Mouse (Mus musculus) hematopoietic multipotent progenitor cell, adult 10-12 weeks (in vitro differentiated cells): ENCODE data around the gene Olfr1331. TPM values are rescaled to one million over a fixed set of nuclear protein-coding genes. Genes with fewer than 3 reads are reported as not detected.

Experiments
- polyA plus RNA-seq: library from polyadenylated mRNA; stranded (reverse); fragments of >175 nt; gene quantifications from 2 replicates; pipeline ENCODE4 v1.2.3, GENCODE M21; 2012; ENCODE audit warnings: low replicate concordance

Olfr1331 gene
- not detected in 2 replicates for polyA plus RNA-seq

DNA sequence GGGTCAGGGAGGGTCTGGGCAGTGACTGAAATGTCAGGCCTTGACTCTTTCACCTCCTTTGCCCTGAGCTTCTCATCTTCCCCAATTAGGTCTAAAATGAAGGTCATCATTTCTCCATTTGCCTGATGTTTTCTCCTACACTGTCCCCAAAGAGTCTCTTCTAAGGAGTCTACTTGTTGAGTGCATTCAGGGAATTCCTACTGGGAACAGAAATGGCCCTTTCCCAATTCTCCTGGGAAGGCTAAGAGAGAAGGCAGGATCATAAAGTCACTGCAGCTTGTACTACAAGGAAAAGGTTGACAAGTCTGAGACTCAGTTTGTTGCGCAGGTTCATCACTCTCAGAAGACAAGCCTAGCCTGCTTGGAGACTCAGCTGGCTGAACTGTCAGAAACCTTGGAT lies at the start of gene Olfr1331:
Gene Olfr1331 (plus strand): TSS at position 301 of the 400 bp plus-strand sequence.

DNA sequence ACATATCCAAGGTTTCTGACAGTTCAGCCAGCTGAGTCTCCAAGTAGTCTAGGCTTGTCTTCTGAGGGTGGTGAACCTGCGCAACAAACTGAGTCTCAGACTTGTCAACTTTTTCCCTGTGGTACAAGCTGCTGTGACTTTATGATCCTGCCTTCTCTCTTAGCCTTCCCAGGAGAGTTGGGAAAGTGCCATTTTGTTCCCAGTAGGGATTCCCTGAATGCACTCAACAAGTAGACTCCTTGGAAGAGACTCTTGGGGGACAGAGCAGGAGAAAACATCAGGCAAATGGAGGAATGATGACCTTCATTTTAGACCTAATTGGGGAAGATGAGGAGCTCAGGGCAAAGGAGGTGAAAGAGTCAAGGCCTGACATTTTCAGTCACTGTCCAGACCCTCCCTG lies 28.3 kb upstream of the Olfr1331 start, which contains the start of gene Olfr1333:
Gene Olfr1333 (minus strand): TSS at position 101 of the 400 bp plus-strand sequence.

DNA sequence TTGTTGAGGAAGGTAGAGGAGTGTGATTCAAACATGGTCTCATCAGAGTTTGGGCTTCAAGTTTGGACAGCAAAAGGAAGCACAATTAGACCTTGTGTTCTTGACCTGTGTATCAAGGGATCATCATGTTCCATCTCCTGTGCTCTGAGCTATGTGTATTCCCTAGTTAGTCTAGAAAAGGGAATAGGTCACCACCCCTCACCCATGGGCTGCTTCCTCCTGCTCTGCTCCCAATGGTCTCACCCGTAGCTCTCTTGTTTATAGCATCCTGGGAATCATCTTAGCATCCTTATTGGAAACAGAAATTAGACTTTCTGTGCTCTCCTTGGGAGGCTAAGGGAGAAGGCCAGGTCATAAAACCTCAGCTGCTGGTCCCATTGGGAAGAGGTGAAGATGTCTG lies 23.8 kb downstream of the Olfr1331 start, which contains the start of gene Olfr1330:
Gene Olfr1330 (plus strand): TSS at position 301 of the 400 bp plus-strand sequence.

DNA sequence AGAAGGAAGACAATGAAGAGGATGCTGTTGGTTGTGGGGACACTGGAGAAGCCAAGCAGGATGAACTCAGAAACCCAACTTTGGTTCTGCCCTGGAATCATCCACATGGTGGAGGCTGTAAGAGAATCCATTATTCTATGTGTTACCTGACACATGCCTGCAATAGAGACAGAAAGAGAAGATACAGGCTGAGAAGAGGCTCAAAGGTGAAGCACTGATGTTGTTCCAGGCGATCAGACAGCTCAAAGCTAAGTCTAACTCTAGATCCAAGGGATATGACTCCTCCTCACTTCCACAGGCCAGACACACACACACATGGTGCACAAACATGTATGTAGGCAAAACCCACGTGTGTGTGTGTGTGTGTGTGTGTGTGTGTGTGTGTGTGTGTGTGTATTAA lies 52.9 kb downstream of the Olfr1331 start, which contains the start of gene Olfr1329:
Gene Olfr1329 (minus strand): TSS at position 101 of the 400 bp plus-strand sequence.

Other genes starting within 250 kb of the Olfr1331 start
- gene Cfap57, start 243.9 kb upstream of the Olfr1331 start, polyA plus RNA-seq = 0.03 TPM in 1 of 2 replicates, not detected in the other
- gene Ebna1bp2, start 243.8 kb upstream of the Olfr1331 start, polyA plus RNA-seq = 9.7 and 15.6 TPM in 2 replicates
- not detected in 2 replicates for gene Olfr62, start 205.7 kb upstream of the Olfr1331 start, polyA plus RNA-seq
- gene Olfr1342, start 171.9 kb upstream of the Olfr1331 start, polyA plus RNA-seq = not detected in 2 replicates
- gene Olfr1341, start 161.1 kb upstream of the Olfr1331 start, polyA plus RNA-seq = not detected in 2 replicates
- not detected in 2 replicates for gene Olfr1340, start 144.5 kb upstream of the Olfr1331 start, polyA plus RNA-seq
- gene Olfr1339, start 132.5 kb upstream of the Olfr1331 start, polyA plus RNA-seq = not detected in 2 replicates
- not detected in 2 replicates for gene Olfr1338, start 105.9 kb upstream of the Olfr1331 start, polyA plus RNA-seq
- gene Olfr1337, start 82.1 kb upstream of the Olfr1331 start, polyA plus RNA-seq = not detected in 2 replicates
- not detected in 2 replicates for gene Olfr1335, start 54.7 kb upstream of the Olfr1331 start, polyA plus RNA-seq
- not detected in 2 replicates for gene Olfr1333, start 28.4 kb upstream of the Olfr1331 start, polyA plus RNA-seq
- not detected in 2 replicates for gene Olfr1330, start 23.9 kb downstream of the Olfr1331 start, polyA plus RNA-seq
- not detected in 2 replicates for gene Olfr1329, start 52.8 kb downstream of the Olfr1331 start, polyA plus RNA-seq
- not detected in 2 replicates for gene Olfr1328, start 74.0 kb downstream of the Olfr1331 start, polyA plus RNA-seq
- gene Lao1, start 96.9 kb downstream of the Olfr1331 start, polyA plus RNA-seq = not detected in 2 replicates
- gene Slc2a1, start 244.1 kb downstream of the Olfr1331 start, polyA plus RNA-seq = 39.8 and 41.8 TPM in 2 replicates